In genomic region chr10:43174326-43175155, GRCm38 (mm10) we compare ENCODE assay signal across 8 mouse cellular contexts. TPM values are rescaled to one million over a fixed set of nuclear protein-coding genes. Genes with fewer than 3 reads are reported as not detected.
A peak's percentile ranks its signal among the peaks of the same experiment; 100 is the strongest.
DNase-seq lines count a peak whose midpoint lies in the region; ATAC-seq and TF ChIP-seq lines count a peak whose summit lies in the region.

TSS of gene Sobp (minus strand) at chr10:43174530.
TSS of gene 9030612E09Rik (plus strand) at chr10:43174704.

- under 1% methylated on average over 76 of the region's 91 CpGs for WGBS in lung, embryonic 14.5 days
- 0% methylated on average over 59 of the region's 91 CpGs for WGBS in intestine, embryonic 14.5 days
- under 1% methylated on average over 75 of the region's 91 CpGs for WGBS in midbrain, embryonic 15.5 days

- peak within 1 kb of the TSS; percentile 97 for H3K4me2 ChIP-seq in lung, embryonic 14.5 days
- peak within 1 kb of the TSS; percentile 79 for H3K4me2 ChIP-seq in intestine, embryonic 14.5 days (ENCODE audit: low read length)
- peak within 1 kb of the TSS; percentile 76 for H3K4me2 ChIP-seq in midbrain, embryonic 15.5 days

- peak; percentile 64 for ATAC-seq in lung, embryonic 14.5 days (ENCODE audit: insufficient read depth)
- ATAC-seq in intestine, embryonic 14.5 days (replicated peaks; ENCODE audit: low FRiP score, low TSS enrichment, low read depth), result peak; percentile 73
- peak; percentile 86 for ATAC-seq in midbrain, embryonic 15.5 days (replicated peaks)

- peak; percentile 74 for DNase-seq in lung, embryonic 14.5 days
- no peak for DNase-seq in lung, adult 18-20 months
- peak; percentile 89 for DNase-seq in embryo, embryonic 11 days
- peak; percentile 63 to 72 for DNase-seq in gastrocnemius, postnatal 36 days
- DNase-seq in intestine, embryonic 14.5 days (ENCODE audit: low spot score), result peak; percentile 84
- peak; percentile 85 to 88 for DNase-seq in left cerebral cortex, postnatal 36 days (ENCODE audit: low spot score in 2 of 2)
- peak; percentile 58 for DNase-seq in telencephalon, adult 2 months (ENCODE audit: low read depth, low spot score)

- no peak for TF ChIP-seq CTCF in lung, embryonic 14.5 days (IDR thresholded peaks at IDR 0.05; ENCODE audit: low read depth)

- intact Hi-C loops in gastrocnemius, postnatal 36 days (cut with DNase I), result loop anchor here (5.0 kb wide), 3 partner anchors 38 to 187 kb away; no protein-coding TSS in a partner anchor
- intact Hi-C loops in left cerebral cortex, postnatal 36 days (cut with DNase I), result loop anchor here (2.0 to 5.0 kb wide), 5 partner anchors 46 to 303 kb away; partner anchors contain the start of genes Bend3 and Pdss2

- no peaks in the 10 kb centered on the region for H3K9me3 ChIP-seq in lung, embryonic 14.5 days (ENCODE audit: low read depth, low read length)
- no peaks in the 10 kb centered on the region for H3K9me3 ChIP-seq in intestine, embryonic 14.5 days (ENCODE audit: control insufficient read depth, low read length)
- no peaks in the 10 kb centered on the region for H3K9me3 ChIP-seq in midbrain, embryonic 15.5 days

- peak within 1 kb of the TSS; percentile 70 for H3K4me3 ChIP-seq in lung, embryonic 14.5 days (ENCODE audit: low read depth, low read length)
- peak within 1 kb of the TSS; percentile 73 for H3K4me3 ChIP-seq in intestine, embryonic 14.5 days (ENCODE audit: low read depth, low read length)
- peak within 1 kb of the TSS; percentile 59 for H3K4me3 ChIP-seq in midbrain, embryonic 15.5 days

- peak within 1 kb of the TSS; percentile 56 for H3K9ac ChIP-seq in lung, embryonic 14.5 days
- peak within 1 kb of the TSS; percentile 61 for H3K9ac ChIP-seq in intestine, embryonic 14.5 days (ENCODE audit: low read length)
- peak within 1 kb of the TSS; percentile 95 for H3K9ac ChIP-seq in midbrain, embryonic 15.5 days

- H3K27me3 ChIP-seq in lung, embryonic 14.5 days (ENCODE audit: insufficient read depth, low read length), result peaks cover 58% of the 10 kb centered on the region
- peaks cover 56% of the 10 kb centered on the region for H3K27me3 ChIP-seq in intestine, embryonic 14.5 days (replicated peaks; ENCODE audit: control insufficient read depth, insufficient read depth, low read length)
- no peaks in the 10 kb centered on the region for H3K27me3 ChIP-seq in midbrain, embryonic 15.5 days (replicated peaks)

- no peaks in the 10 kb centered on the region for H3K36me3 ChIP-seq in lung, embryonic 14.5 days (ENCODE audit: insufficient read depth)
- H3K36me3 ChIP-seq in intestine, embryonic 14.5 days (ENCODE audit: control insufficient read depth, insufficient read depth, low read length), result no peaks in the 10 kb centered on the region
- H3K36me3 ChIP-seq in midbrain, embryonic 15.5 days (replicated peaks), result no peaks in the 10 kb centered on the region

- peaks cover 3% of the 10 kb centered on the region; the same call in 1 of the 2 replicates for H3K4me1 ChIP-seq in lung, embryonic 14.5 days (ENCODE audit: insufficient read depth)
- peaks cover 8% of the 10 kb centered on the region; the same call in 1 of the 2 replicates for H3K4me1 ChIP-seq in intestine, embryonic 14.5 days (replicated peaks; ENCODE audit: control insufficient read depth, insufficient read depth, low read length)
- peaks cover 34% of the 10 kb centered on the region for H3K4me1 ChIP-seq in midbrain, embryonic 15.5 days

- no peak within 1 kb of the TSS for H3K27ac ChIP-seq in lung, embryonic 14.5 days (ENCODE audit: low read depth)
- H3K27ac ChIP-seq in intestine, embryonic 14.5 days (ENCODE audit: low read depth), result peak within 1 kb of the TSS; percentile 22; the same call in 1 of the 2 replicates
- peak within 1 kb of the TSS; percentile 99 for H3K27ac ChIP-seq in midbrain, embryonic 15.5 days

RNA-seq across cellular contexts. Expression of gene Sobp, which starts in this region (rescaled TPM):
- 0.46 and 0.66 TPM in 2 replicates for polyA plus RNA-seq in lung, embryonic 14.5 days (2014; fragmentation: Nextera tagmentation; extraction: Ambion mirVana)
- 10 to 100 TPM; 19.6 to 26.1 TPM for total RNA-seq in gastrocnemius, postnatal 36 days (2021)
- polyA plus RNA-seq in intestine, embryonic 14.5 days (2014; fragmentation: Nextera tagmentation; extraction: Ambion mirVana), result 1.5 TPM in 2 replicates
- total RNA-seq in left cerebral cortex, postnatal 36 days (2021), result 10 to 100 TPM; 76.7 to 79.5 TPM
- polyA plus RNA-seq in midbrain, embryonic 15.5 days (2015; fragmentation: Nextera tagmentation; extraction: Ambion mirVana), result 15.9 and 17.3 TPM in 2 replicates

RNA-seq across cellular contexts. Expression of gene 9030612E09Rik, which starts in this region (rescaled TPM):
- 0.30 TPM in 1 of 2 replicates, not detected in the other for polyA plus RNA-seq in lung, embryonic 14.5 days (2014; fragmentation: Nextera tagmentation; extraction: Ambion mirVana)
- total RNA-seq in gastrocnemius, postnatal 36 days (2021), result 1 to 10 TPM; 1.9 to 2.6 TPM
- polyA plus RNA-seq in intestine, embryonic 14.5 days (2014; fragmentation: Nextera tagmentation; extraction: Ambion mirVana), result 0.65 and 0.69 TPM in 2 replicates
- total RNA-seq in left cerebral cortex, postnatal 36 days (2021), result 1 to 10 TPM; 1.4 to 2.8 TPM
- polyA plus RNA-seq in midbrain, embryonic 15.5 days (2015; fragmentation: Nextera tagmentation; extraction: Ambion mirVana), result 2.8 and 3.5 TPM in 2 replicates

Comparison
In these comparisons a context has a peak if more than half of its experiments do, and no peak if none do; other contexts are left out.
1. Peak in DNase-seq, ATAC-seq, H3K4me3 ChIP-seq, H3K9ac ChIP-seq and H3K4me2 ChIP-seq in lung, embryonic 14.5 days; RNA of the genes that start here not detected or under 1 TPM.
2. DNase-seq: peak in embryo, embryonic 11 days (single experiment), gastrocnemius, postnatal 36 days (2 of 2), intestine, embryonic 14.5 days (single experiment), left cerebral cortex, postnatal 36 days (2 of 2) and telencephalon, adult 2 months (single experiment); none in lung, adult 18-20 months (0 of 2).
3. Peak in every context shown above with its lines, with median percentiles within 50 percentile points of each other: ATAC-seq, H3K4me2 ChIP-seq, H3K4me3 ChIP-seq and H3K9ac ChIP-seq.